Mouse (Mus musculus): ENCODE data around the gene Wwp2.

Gene Wwp2

GRCm38 (mm10) chr8:107435962-107436831 lies at the start of gene Wwp2:
Gene Wwp2 (plus strand): TSS chr8:107436365.
- DNase-seq (ENCODE audit: low spot score), result peak; percentile 68

- peak; percentile 72 for DNase-seq (ENCODE audit: low spot score)
These were observed 49.5 kb upstream of the Wwp2 start for GRCm38 (mm10) chr8:107386642-107387041.

GRCm38 (mm10) chr8:107387861-107388260 lies 48.3 kb upstream of the Wwp2 start:
- no peak for DNase-seq (ENCODE audit: low spot score)

- no peak for DNase-seq (ENCODE audit: low spot score)
These were observed 46.6 kb upstream of the Wwp2 start for GRCm38 (mm10) chr8:107389557-107389956.

- DNase-seq (ENCODE audit: low spot score), result no peak
These were observed 45.6 kb upstream of the Wwp2 start for GRCm38 (mm10) chr8:107390476-107391135.

- no peak for DNase-seq (ENCODE audit: low spot score)
These were observed 45.0 kb upstream of the Wwp2 start for GRCm38 (mm10) chr8:107391136-107391516.

- DNase-seq (ENCODE audit: low spot score), result no peak
These were observed 40.8 kb upstream of the Wwp2 start for GRCm38 (mm10) chr8:107395397-107395796.

- no peak for DNase-seq (ENCODE audit: low spot score)
These were observed 40.0 kb upstream of the Wwp2 start for GRCm38 (mm10) chr8:107396106-107396670.

- no peak for DNase-seq (ENCODE audit: low spot score)
These were observed 38.5 kb upstream of the Wwp2 start for GRCm38 (mm10) chr8:107397665-107398064.

GRCm38 (mm10) chr8:107399495-107399894 lies 36.7 kb upstream of the Wwp2 start:
- DNase-seq (ENCODE audit: low spot score), result no peak

GRCm38 (mm10) chr8:107401866-107402265 lies 34.3 kb upstream of the Wwp2 start:
- no peak for DNase-seq (ENCODE audit: low spot score)

GRCm38 (mm10) chr8:107403038-107403781 lies 33.0 kb upstream of the Wwp2 start, which contains the start of gene Nqo1:
Gene Nqo1 (minus strand): TSS chr8:107403206.
- DNase-seq (ENCODE audit: low spot score), result peak; percentile 91

- no peak for DNase-seq (ENCODE audit: low spot score)
These were observed 32.1 kb upstream of the Wwp2 start for GRCm38 (mm10) chr8:107404057-107404456.

GRCm38 (mm10) chr8:107405935-107406334 lies 30.2 kb upstream of the Wwp2 start:
- no peak for DNase-seq (ENCODE audit: low spot score)

GRCm38 (mm10) chr8:107411391-107411790 lies 24.8 kb upstream of the Wwp2 start:
- DNase-seq (ENCODE audit: low spot score), result peak; percentile 41

- DNase-seq (ENCODE audit: low spot score), result no peak
These were observed 23.6 kb upstream of the Wwp2 start for GRCm38 (mm10) chr8:107412552-107412951.

GRCm38 (mm10) chr8:107413881-107414280 lies 22.3 kb upstream of the Wwp2 start:
- DNase-seq (ENCODE audit: low spot score), result no peak

GRCm38 (mm10) chr8:107417001-107417400 lies 19.2 kb upstream of the Wwp2 start:
- no peak for DNase-seq (ENCODE audit: low spot score)

- no peak for DNase-seq (ENCODE audit: low spot score)
These were observed 12.0 kb upstream of the Wwp2 start for GRCm38 (mm10) chr8:107424176-107424575.

GRCm38 (mm10) chr8:107424597-107425229 lies 11.5 kb upstream of the Wwp2 start, which contains the start of gene Nob1:
Gene Nob1 (minus strand): TSS chr8:107425051.
- DNase-seq (ENCODE audit: low spot score), result peak; percentile 98

- no peak for DNase-seq (ENCODE audit: low spot score)
These were observed 11.0 kb upstream of the Wwp2 start for GRCm38 (mm10) chr8:107425230-107425597.

- DNase-seq (ENCODE audit: low spot score), result no peak
These were observed 5.3 kb upstream of the Wwp2 start for GRCm38 (mm10) chr8:107430821-107431220.
